Mouse (Mus musculus) MEL (cell line): ENCODE results near the gene Tnfrsf1a. TPM values are rescaled to one million over a fixed set of nuclear protein-coding genes. Genes with fewer than 3 reads are reported as not detected.

ENCODE experiments used
- DNase-seq: peaks from one replicate; pipeline ENCODE4 v3.0.0; 2011; ENCODE audit warnings: low read depth, low spot score
- H3K27ac ChIP-seq: 2 replicates; pipeline ENCODE4 v1.5.1; 2012; ENCODE audit warnings: low read depth, mild to moderate bottlenecking, control low read depth, low read length, moderate library complexity; ENCODE audit not compliant: control insufficient read depth
- H3K27me3 ChIP-seq, 2 experiments: fragments of 150-350 bp in 1 of 2; sonication (generic) in 1 of 2; 2 replicates each; pipeline ENCODE4 v1.6.1; 2012; ENCODE audit warnings: low read length in 2 of 2, mild to moderate bottlenecking in 2 of 2, improper control_type of control experiment in 1 of 2, moderate library complexity in 1 of 2; ENCODE audit not compliant: insufficient read depth in 2 of 2, control insufficient read depth in 1 of 2
- H3K36me3 ChIP-seq, 2 experiments: 2 replicates each; pipeline ENCODE4 v1.6.1; 2012 to 2014; ENCODE audit warnings: low read length in 2 of 2, improper control_type of control experiment in 1 of 2, inconsistent platforms in 1 of 2, mild to moderate bottlenecking in 1 of 2; ENCODE audit not compliant: insufficient read depth in 2 of 2, control insufficient read depth in 1 of 2
- H3K4me1 ChIP-seq, 2 experiments: fragments of 150-350 bp in 1 of 2; sonication (generic) in 1 of 2; 2 replicates each; pipeline ENCODE4 v1.6.1; 2012; ENCODE audit warnings: low read length in 2 of 2, improper control_type of control experiment in 1 of 2, mild to moderate bottlenecking in 1 of 2; ENCODE audit not compliant: insufficient read depth in 2 of 2, control insufficient read depth in 1 of 2
- H3K4me3 ChIP-seq, 2 experiments: fragments of 150-350 bp in 1 of 2; sonication (generic) in 1 of 2; 2 replicates each; pipeline ENCODE4 v1.5.1; 2012; ENCODE audit warnings: low read depth in 2 of 2, low read length in 2 of 2, mild to moderate bottlenecking in 2 of 2, moderate library complexity in 2 of 2, control low read depth in 1 of 2, improper control_type of control experiment in 1 of 2; ENCODE audit not compliant: control insufficient read depth in 1 of 2, insufficient read depth in 1 of 2
- H3K79me2 ChIP-seq: 2 replicates; pipeline ENCODE4 v1.6.1; 2012; ENCODE audit warnings: mild to moderate bottlenecking, low read length, moderate library complexity; ENCODE audit not compliant: control insufficient read depth, poor library complexity, insufficient read depth
- H3K9ac ChIP-seq: 2 replicates; pipeline ENCODE4 v1.6.1; 2012; ENCODE audit warnings: low read depth, mild to moderate bottlenecking, control low read depth, low read length, moderate library complexity; ENCODE audit not compliant: control insufficient read depth, poor library complexity, severe bottlenecking
- H3K9me3 ChIP-seq: fragments of 150-350 bp; sonication (generic); replicated peaks from 2 replicates; pipeline ENCODE4 v1.6.1; 2012; ENCODE audit warnings: mild to moderate bottlenecking, low read length, improper control_type of control experiment, moderate library complexity; ENCODE audit not compliant: insufficient read depth
- ETS1 ChIP-seq: IDR thresholded peaks from 2 replicates; pipeline ENCODE4 v1.6.1; 2012; ENCODE audit warnings: low read depth, mild to moderate bottlenecking, inconsistent platforms, low read length, improper control_type of control experiment, moderate library complexity
- GABPA ChIP-seq: IDR thresholded peaks from 2 replicates; pipeline ENCODE4 v1.6.1; 2012; ENCODE audit warnings: low read depth, mild to moderate bottlenecking, inconsistent platforms, low read length, improper control_type of control experiment, moderate library complexity
- HCFC1 ChIP-seq: IDR thresholded peaks from 2 replicates; pipeline ENCODE4 v1.6.1; 2012; ENCODE audit warnings: low read depth, mild to moderate bottlenecking, inconsistent platforms, low read length, improper control_type of control experiment, moderate library complexity
- JUND ChIP-seq: IDR thresholded peaks from 2 replicates; pipeline ENCODE4 v1.6.1; 2011; ENCODE audit warnings: low read depth, mild to moderate bottlenecking, improper control_type of control experiment, low read length
- KAT2A ChIP-seq: conservative IDR thresholded peaks from 2 replicates; pipeline ENCODE4 v1.6.1; 2012; ENCODE audit warnings: low read depth, low read length, improper control_type of control experiment, inconsistent platforms
- MAFK ChIP-seq: IDR thresholded peaks from 2 replicates; pipeline ENCODE4 v1.6.1; 2011; ENCODE audit warnings: low read depth, mild to moderate bottlenecking, low read length, improper control_type of control experiment, borderline replicate concordance
- MAX ChIP-seq: IDR thresholded peaks from 2 replicates; pipeline ENCODE4 v1.6.1; 2011; ENCODE audit warnings: low read length, improper control_type of control experiment
- MAZ ChIP-seq: IDR thresholded peaks from 2 replicates; pipeline ENCODE4 v1.6.1; 2012; ENCODE audit warnings: low read depth, mild to moderate bottlenecking, inconsistent platforms, low read length, improper control_type of control experiment
- MEF2A ChIP-seq: IDR thresholded peaks from 2 replicates; pipeline ENCODE4 v1.6.1; 2014; ENCODE audit warnings: low read depth, mild to moderate bottlenecking, inconsistent platforms, low read length, improper control_type of control experiment; ENCODE audit not compliant: poor library complexity, insufficient replicate concordance, severe bottlenecking; ENCODE audit errors: extremely low read depth
- MXI1 ChIP-seq: IDR thresholded peaks from 2 replicates; pipeline ENCODE4 v1.6.1; 2011; ENCODE audit warnings: mild to moderate bottlenecking, low read depth, low read length, improper control_type of control experiment
- MYB ChIP-seq: IDR thresholded peaks from 2 replicates; pipeline ENCODE4 v1.6.1; 2011; ENCODE audit warnings: mild to moderate bottlenecking, low read depth, low read length, improper control_type of control experiment
- NELFE ChIP-seq: IDR thresholded peaks from 2 replicates; pipeline ENCODE4 v1.6.1; 2011; ENCODE audit warnings: low read depth, low read length, improper control_type of control experiment
- NRF1 ChIP-seq: IDR thresholded peaks from 2 replicates; pipeline ENCODE4 v1.6.1; 2014; ENCODE audit warnings: low read depth, mild to moderate bottlenecking, inconsistent platforms, low read length, improper control_type of control experiment, moderate library complexity; ENCODE audit not compliant: poor library complexity, insufficient read depth, severe bottlenecking
- POLR2A ChIP-seq, 2 experiments: IDR thresholded peaks; 2 replicates each; pipeline ENCODE4 v1.6.1; 2011 to 2012; ENCODE audit warnings: low read length in 2 of 2, mild to moderate bottlenecking in 2 of 2, control low read depth in 1 of 2, improper control_type of control experiment in 1 of 2, low read depth in 1 of 2, moderate library complexity in 1 of 2; ENCODE audit not compliant: control insufficient read depth in 1 of 2, insufficient read depth in 1 of 2, poor library complexity in 1 of 2
- RCOR1 ChIP-seq: IDR thresholded peaks from 2 replicates; pipeline ENCODE4 v1.6.1; 2012; ENCODE audit warnings: low read depth, mild to moderate bottlenecking, inconsistent platforms, low read length, improper control_type of control experiment
- SIN3A ChIP-seq: IDR thresholded peaks from 2 replicates; pipeline ENCODE4 v1.6.1; 2012; ENCODE audit warnings: low read length, improper control_type of control experiment, inconsistent platforms
- SMC3 ChIP-seq: IDR thresholded peaks from 2 replicates; pipeline ENCODE4 v1.6.1; 2011; ENCODE audit warnings: low read depth, low read length, improper control_type of control experiment
- TAL1 ChIP-seq: IDR thresholded peaks from 2 replicates; pipeline ENCODE4 v1.6.1; 2012; ENCODE audit warnings: mild to moderate bottlenecking, inconsistent platforms, low read length, moderate library complexity, mixed read lengths
- TCF12 ChIP-seq: IDR thresholded peaks from 2 replicates; pipeline ENCODE4 v1.6.1; 2014; ENCODE audit warnings: low read depth, mild to moderate bottlenecking, inconsistent platforms, low read length, improper control_type of control experiment, moderate library complexity
- UBTF ChIP-seq: IDR thresholded peaks from 2 replicates; pipeline ENCODE4 v1.6.1; 2012; ENCODE audit warnings: low read depth, mild to moderate bottlenecking, inconsistent platforms, low read length, improper control_type of control experiment, moderate library complexity, borderline replicate concordance; ENCODE audit not compliant: insufficient read depth
- USF1 ChIP-seq: IDR thresholded peaks from 2 replicates; pipeline ENCODE4 v1.6.1; 2014; ENCODE audit warnings: low read depth, mild to moderate bottlenecking, inconsistent platforms, low read length, improper control_type of control experiment, moderate library complexity
- ZKSCAN1 ChIP-seq: IDR thresholded peaks from 2 replicates; pipeline ENCODE4 v1.6.1; 2012; ENCODE audit warnings: low read depth, mild to moderate bottlenecking, inconsistent platforms, low read length, improper control_type of control experiment, moderate library complexity
- ZMIZ1 ChIP-seq: IDR thresholded peaks from 2 replicates; pipeline ENCODE4 v1.6.1; 2012; ENCODE audit warnings: low read depth, mild to moderate bottlenecking, inconsistent platforms, low read length, improper control_type of control experiment, moderate library complexity
- polyA plus RNA-seq, 2 experiments: library from polyadenylated mRNA; stranded (reverse) in 1 of 2; unstranded in 1 of 2; fragments of >175 nt in 1 of 2; fragments of >200 nt in 1 of 2; gene quantifications; 2 replicates each; pipeline versions ENCODE4 v1.2.1 to v1.2.4; 2012; ENCODE audit warnings: low replicate concordance in 2 of 2, low read depth in 1 of 2; ENCODE audit not compliant: insufficient read length in 2 of 2, insufficient read depth in 1 of 2, missing spikeins in 1 of 2
- total RNA-seq: library from RNA; depleted of rRNA; stranded (reverse); fragments of 300-350 nt; gene quantifications from 2 replicates; pipeline ENCODE4 v1.2.3, GENCODE M21; 2012

Tnfrsf1a gene
- total and polyA plus RNA-seq, 3 experiments: 22.0 to 43.4 TPM; not detected in 1

GRCm38 (mm10) chr6:125379781-125380180 is 30.6 kb downstream of the Tnfrsf1a start:
- no peaks in the 10 kb centered on the region for H3K36me3 ChIP-seq
- no peaks in the 10 kb centered on the region for H3K9me3 ChIP-seq
- no peaks in the 10 kb centered on the region; a peak in 2 of 4 replicates for H3K27me3 ChIP-seq
- H3K27ac ChIP-seq: no peak overlapping the region
- H3K9ac ChIP-seq: no peak overlapping the region
- H3K4me3 ChIP-seq: no peak overlapping the region
- no peaks in the 10 kb centered on the region for H3K4me1 ChIP-seq
- no peak for DNase-seq
- no peak for TF ChIP-seq POLR2A (IDR thresholded peaks at IDR 0.05; ENCODE audit: control insufficient read depth in 1 of 2, insufficient read depth in 1 of 2, low read depth in 1 of 2, low read length in 2 of 2, poor library complexity in 1 of 2)
- TF ChIP-seq JUND: no peak
- TF ChIP-seq TCF12: no peak
- TF ChIP-seq NELFE: no peak
- no peak for TF ChIP-seq UBTF
- no peak for TF ChIP-seq SMC3
- TF ChIP-seq, all 39 proteins: peak for 0
- H3K79me2 ChIP-seq: no peaks in the 10 kb centered on the region

- no peaks in the 10 kb centered on the region for H3K4me1 ChIP-seq
- H3K9ac ChIP-seq: no peak within 1 kb of the TSS
- H3K27me3 ChIP-seq: no peaks in the 10 kb centered on the region; a peak in 2 of 4 replicates
Measured at GRCm38 (mm10) chr6:125380372-125381360, 31.5 kb downstream of the Tnfrsf1a start, which contains the start of gene Plekhg6. Gene Plekhg6 (minus strand): TSS chr6:125380793.

More at GRCm38 (mm10) chr6:125380372-125381360, 31.5 kb downstream of the Tnfrsf1a start, which contains the start of gene Plekhg6:
- H3K4me3 ChIP-seq: no peak within 1 kb of the TSS
- H3K36me3 ChIP-seq: no peaks in the 10 kb centered on the region
- no peak for TF ChIP-seq MYB
- TF ChIP-seq ZMIZ1: no peak
- no peak for TF ChIP-seq ETS1
- no peak for TF ChIP-seq JUND
- no peak for TF ChIP-seq TAL1
- no peak for TF ChIP-seq MAFK
- TF ChIP-seq MXI1: no peak
- no peak for TF ChIP-seq SMC3
- no peak for TF ChIP-seq MAX
- no peak for TF ChIP-seq HCFC1
- TF ChIP-seq RCOR1: no peak
- no peak for TF ChIP-seq USF1
- no peak for TF ChIP-seq ZKSCAN1
- no peak for TF ChIP-seq NRF1
- no peak for TF ChIP-seq POLR2A (IDR thresholded peaks at IDR 0.05; ENCODE audit: control insufficient read depth in 1 of 2, insufficient read depth in 1 of 2, low read depth in 1 of 2, low read length in 2 of 2, poor library complexity in 1 of 2)
- no peak for TF ChIP-seq SIN3A
- TF ChIP-seq GABPA: no peak
- TF ChIP-seq MEF2A: no peak
- no peak for TF ChIP-seq KAT2A
- TF ChIP-seq MAZ: no peak
- no peak within 1 kb of the TSS for H3K27ac ChIP-seq
- DNase-seq: no peak
- H3K9me3 ChIP-seq: no peaks in the 10 kb centered on the region
- H3K79me2 ChIP-seq: no peaks in the 10 kb centered on the region
